Mouse (Mus musculus) granulocyte monocyte progenitor cell, adult 5-6 weeks (primary cell): Measurements from ENCODE around the gene Stat5b. TPM values are rescaled to one million over a fixed set of nuclear protein-coding genes. Genes with fewer than 3 reads are reported as not detected.

Source experiments
- ATAC-seq: replicated peaks from 2 replicates; pipeline ENCODE4 v1.8.0; 2016; ENCODE audit warnings: mild to moderate bottlenecking, moderate TSS enrichment, inconsistent platforms; ENCODE audit not compliant: poor library complexity, severe bottlenecking
- total RNA-seq, 2 experiments: library from RNA; stranded (forward) in 1 of 2; stranded (reverse) in 1 of 2; fragments of 200-712, 200-1000 nt in 1 of 2; fragments of >200 nt in 1 of 2; fragmentation: Nextera tagmentation in 1 of 2; gene quantifications; 2 replicates each; pipeline ENCODE4 v1.2.3; 2014 to 2017

Gene Stat5b
- total RNA-seq, 2 experiments from 2014 or later: 35.5 to 37.1 TPM

- no peak for ATAC-seq
These were observed 6.4 kb downstream of the Stat5b start for GRCm38 (mm10) chr11:100844121-100844520.

GRCm38 (mm10) chr11:100843070-100843669 lies 7.4 kb downstream of the Stat5b start:
- ATAC-seq: peak; percentile 33

GRCm38 (mm10) chr11:100842025-100842424 lies 8.5 kb downstream of the Stat5b start:
- ATAC-seq: no peak

GRCm38 (mm10) chr11:100840866-100841265 lies 9.7 kb downstream of the Stat5b start:
- peak; percentile 92 for ATAC-seq

- no peak for ATAC-seq
These were observed 11.0 kb downstream of the Stat5b start for GRCm38 (mm10) chr11:100839523-100839922.

- ATAC-seq: no peak
These were observed 11.6 kb downstream of the Stat5b start for GRCm38 (mm10) chr11:100838894-100839293.

GRCm38 (mm10) chr11:100836923-100837702 lies 13.4 kb downstream of the Stat5b start:
- ATAC-seq: no peak

- no peak for ATAC-seq
These were observed 17.1 kb downstream of the Stat5b start for GRCm38 (mm10) chr11:100833466-100833865.

- no peak for ATAC-seq
These were observed 19.1 kb downstream of the Stat5b start for GRCm38 (mm10) chr11:100831396-100831795.

- no peak for ATAC-seq
These were observed 20.8 kb downstream of the Stat5b start for GRCm38 (mm10) chr11:100829691-100830090.

GRCm38 (mm10) chr11:100828676-100829151 lies 21.8 kb downstream of the Stat5b start:
- ATAC-seq: peak; percentile 52

- peak; percentile 62 for ATAC-seq
These were observed 24.2 kb downstream of the Stat5b start for GRCm38 (mm10) chr11:100826161-100826866.

- peak; percentile 9 for ATAC-seq
These were observed 25.1 kb downstream of the Stat5b start for GRCm38 (mm10) chr11:100825451-100825850.

GRCm38 (mm10) chr11:100824496-100824895 lies 26.0 kb downstream of the Stat5b start:
- no peak for ATAC-seq

GRCm38 (mm10) chr11:100823543-100824313 lies 26.8 kb downstream of the Stat5b start:
- ATAC-seq: no peak

- peak; percentile 72 for ATAC-seq
These were observed 28.2 kb downstream of the Stat5b start for GRCm38 (mm10) chr11:100822365-100822764.

GRCm38 (mm10) chr11:100821605-100822220 lies 28.8 kb downstream of the Stat5b start:
- no peak for ATAC-seq

- no peak for ATAC-seq
These were observed 30.5 kb downstream of the Stat5b start for GRCm38 (mm10) chr11:100820047-100820446.

GRCm38 (mm10) chr11:100819626-100820025 lies 30.9 kb downstream of the Stat5b start:
- no peak for ATAC-seq

GRCm38 (mm10) chr11:100819048-100819447 lies 31.5 kb downstream of the Stat5b start:
- ATAC-seq: no peak
